Mouse (Mus musculus): ENCODE measurements at regions not wholly inside any gene's neighbourhood (a gene's known extent, or its start where the extent isn't known, plus 50 kb on each side); places are given as distances from the start of the nearest gene placed in this dataset.

DNA sequence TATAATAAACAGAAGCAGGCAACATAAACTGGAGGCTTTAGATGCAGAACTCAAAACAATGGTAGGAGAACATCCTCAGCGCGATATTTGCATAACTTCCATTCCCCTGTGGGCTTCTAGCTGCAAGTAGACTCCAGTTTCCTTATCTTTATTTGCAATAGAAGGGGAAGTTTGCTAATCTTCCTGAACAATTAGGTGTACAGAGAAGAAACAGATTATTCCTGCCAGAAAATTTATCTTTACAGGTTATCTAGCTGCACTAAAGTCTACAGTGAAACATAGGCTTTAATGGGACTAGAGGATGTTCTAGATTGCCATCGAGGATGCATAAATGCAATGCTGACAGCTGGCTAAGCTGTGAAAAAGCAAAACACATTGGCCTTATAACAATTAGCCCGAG is 1544.0 kb downstream of the Efna5 start:
- ATAC-seq = no peak

DNA sequence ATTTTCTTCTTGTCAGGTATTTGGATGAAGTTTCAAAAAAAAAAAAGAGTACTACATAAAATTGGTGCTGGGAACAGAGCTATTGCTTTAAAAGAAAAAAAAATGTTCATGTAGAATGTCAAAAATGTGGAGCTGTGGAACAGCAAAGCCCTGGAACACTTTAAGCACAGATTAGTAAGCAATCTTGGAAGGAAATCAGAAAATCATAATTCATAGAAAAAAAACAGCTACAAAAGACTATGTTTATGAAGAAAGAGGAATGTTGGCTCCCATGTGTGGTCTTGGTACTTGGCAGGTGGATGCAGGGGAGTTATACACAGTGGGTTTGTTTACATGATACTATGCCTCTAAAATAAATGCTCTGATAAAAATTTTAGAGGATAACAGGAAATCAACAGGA is 1555.7 kb downstream of the Efna5 start:
- no peak for TF ChIP-seq CTCF (IDR thresholded peaks at IDR 0.05; ENCODE audit: low read depth)
- Histone ChIP-seq H3K4me2 (ENCODE audit: low read depth, low read length) (no peak overlapping the region), H3K4me1 (ENCODE audit: insufficient read depth, low read length) (no peaks in the 10 kb centered on the region), H3K4me3 (ENCODE audit: low read length) (no peak overlapping the region), H3K9ac (replicated peaks; ENCODE audit: low read length) (no peak overlapping the region), H3K27me3 (ENCODE audit: insufficient read depth, low read length) (no peaks in the 10 kb centered on the region), H3K9me3 (ENCODE audit: low read length) (no peaks in the 10 kb centered on the region), H3K36me3 (ENCODE audit: insufficient read depth, low read length) (no peaks in the 10 kb centered on the region), H3K27ac (no peak overlapping the region)
- no peak for ATAC-seq
- no peak for DNase-seq (ENCODE audit: low spot score)

More for the DNA sequence above, 1544.0 kb downstream of the Efna5 start:
- Histone ChIP-seq H3K4me1 (ENCODE audit: insufficient read depth, low read length) (no peaks in the 10 kb centered on the region), H3K9ac (replicated peaks; ENCODE audit: low read length) (no peak overlapping the region), H3K4me2 (ENCODE audit: low read depth, low read length) (no peak overlapping the region), H3K27me3 (ENCODE audit: insufficient read depth, low read length) (no peaks in the 10 kb centered on the region), H3K9me3 (ENCODE audit: low read length) (no peaks in the 10 kb centered on the region), H3K36me3 (ENCODE audit: insufficient read depth, low read length) (no peaks in the 10 kb centered on the region), H3K4me3 (ENCODE audit: low read length) (no peak overlapping the region), H3K27ac (no peak overlapping the region)
- no peak for DNase-seq (ENCODE audit: low spot score)
- TF ChIP-seq CTCF (IDR thresholded peaks at IDR 0.05; ENCODE audit: low read depth) = no peak
- WGBS = 82% methylated on average over 4 of the region's 4 CpGs

DNA sequence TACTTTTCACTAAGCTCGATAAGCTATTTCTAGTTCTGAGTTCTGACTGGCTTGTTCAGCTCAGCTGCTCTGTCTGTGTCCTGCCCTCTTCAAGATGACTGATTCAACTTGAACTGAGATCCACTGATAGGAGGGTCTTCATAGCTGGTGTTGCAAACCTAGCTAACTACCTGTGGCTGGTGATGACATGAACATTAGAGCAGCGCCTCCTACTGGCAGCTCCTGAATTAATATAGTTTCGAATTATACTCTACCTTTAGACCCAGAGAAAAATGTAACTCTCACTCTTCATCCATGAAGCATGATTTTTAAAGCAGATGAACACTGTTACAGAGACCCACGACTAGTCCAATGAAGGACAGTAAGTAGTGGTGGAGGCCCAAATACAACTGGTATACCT is 1560.3 kb downstream of the Efna5 start:
- Histone ChIP-seq H3K27ac (no peak overlapping the region), H3K4me1 (ENCODE audit: insufficient read depth, low read length) (no peaks in the 10 kb centered on the region), H3K9ac (replicated peaks; ENCODE audit: low read length) (no peak overlapping the region), H3K36me3 (ENCODE audit: insufficient read depth, low read length) (no peaks in the 10 kb centered on the region), H3K4me2 (ENCODE audit: low read depth, low read length) (no peak overlapping the region), H3K27me3 (ENCODE audit: insufficient read depth, low read length) (no peaks in the 10 kb centered on the region), H3K4me3 (ENCODE audit: low read length) (no peak overlapping the region), H3K9me3 (ENCODE audit: low read length) (no peaks in the 10 kb centered on the region)
- ATAC-seq (no peak), DNase-seq (ENCODE audit: low spot score) (no peak)
- WGBS = 70% methylated on average over 4 of the region's 4 CpGs
- TF ChIP-seq CTCF (IDR thresholded peaks at IDR 0.05; ENCODE audit: low read depth) = no peak

DNA sequence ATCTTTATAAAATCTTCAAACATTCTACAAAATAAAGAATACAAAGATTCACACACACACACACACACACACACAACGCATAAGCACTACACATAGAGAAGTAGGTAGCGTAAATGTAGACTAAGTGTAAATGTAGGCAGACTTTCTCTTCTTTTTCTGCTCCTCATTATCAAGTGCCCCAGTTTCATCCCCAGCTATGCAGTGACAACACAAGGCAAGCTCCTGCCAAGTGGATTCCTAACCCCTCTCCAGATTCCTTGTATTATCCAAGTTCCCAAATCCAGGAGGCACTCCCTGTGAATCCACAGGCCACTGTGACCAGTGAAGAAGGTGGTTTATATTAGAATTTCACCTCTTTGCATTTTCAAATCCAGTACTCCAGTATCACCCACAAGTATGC is 1567.7 kb downstream of the Efna5 start:
- 95% methylated on average over 2 of the region's 2 CpGs for WGBS
- DNase-seq (ENCODE audit: low spot score) (no peak), ATAC-seq (no peak)
- H3K4me1 ChIP-seq (ENCODE audit: insufficient read depth, low read length) = no peaks in the 10 kb centered on the region
- H3K27ac ChIP-seq = no peak overlapping the region
- no peaks in the 10 kb centered on the region for H3K36me3 ChIP-seq (ENCODE audit: insufficient read depth, low read length)
- H3K27me3 ChIP-seq (ENCODE audit: insufficient read depth, low read length) = no peaks in the 10 kb centered on the region
- no peaks in the 10 kb centered on the region for H3K9me3 ChIP-seq (ENCODE audit: low read length)
- no peak overlapping the region for H3K4me3 ChIP-seq (ENCODE audit: low read length)
- H3K9ac ChIP-seq (replicated peaks; ENCODE audit: low read length) = no peak overlapping the region
- H3K4me2 ChIP-seq (ENCODE audit: low read depth, low read length) = no peak overlapping the region
- TF ChIP-seq CTCF (IDR thresholded peaks at IDR 0.05; ENCODE audit: low read depth) = no peak

GRCm38 (mm10) chr17:61311189-61311588 is 1569.9 kb downstream of the Efna5 start:
- 90% methylated on average over 4 of the region's 4 CpGs for WGBS
- no peak for ATAC-seq

GRCm38 (mm10) chr17:61303611-61304010 is 1577.5 kb downstream of the Efna5 start:
- Histone ChIP-seq H3K36me3 (ENCODE audit: insufficient read depth, low read length) (no peaks in the 10 kb centered on the region), H3K9ac (replicated peaks; ENCODE audit: low read length) (no peak overlapping the region), H3K9me3 (ENCODE audit: low read length) (no peaks in the 10 kb centered on the region), H3K27me3 (ENCODE audit: insufficient read depth, low read length) (no peaks in the 10 kb centered on the region), H3K4me1 (ENCODE audit: insufficient read depth, low read length) (peaks cover 3% of the 10 kb centered on the region; the same call in 1 of the 2 replicates), H3K4me2 (ENCODE audit: low read depth, low read length) (no peak overlapping the region), H3K27ac (no peak overlapping the region), H3K4me3 (ENCODE audit: low read length) (no peak overlapping the region)
- WGBS = 33% methylated on average over 1 of the region's 1 CpGs
- TF ChIP-seq CTCF (IDR thresholded peaks at IDR 0.05; ENCODE audit: low read depth) = no peak
- ATAC-seq (no peak), DNase-seq (ENCODE audit: low spot score) (no peak)

More at GRCm38 (mm10) chr17:61311189-61311588, 1569.9 kb downstream of the Efna5 start:
- TF ChIP-seq CTCF (IDR thresholded peaks at IDR 0.05; ENCODE audit: low read depth) = no peak
- no peak for DNase-seq (ENCODE audit: low spot score)
- Histone ChIP-seq H3K4me2 (ENCODE audit: low read depth, low read length) (no peak overlapping the region), H3K4me1 (ENCODE audit: insufficient read depth, low read length) (no peaks in the 10 kb centered on the region), H3K4me3 (ENCODE audit: low read length) (no peak overlapping the region), H3K27ac (no peak overlapping the region), H3K9me3 (ENCODE audit: low read length) (no peaks in the 10 kb centered on the region), H3K36me3 (ENCODE audit: insufficient read depth, low read length) (no peaks in the 10 kb centered on the region), H3K27me3 (ENCODE audit: insufficient read depth, low read length) (no peaks in the 10 kb centered on the region), H3K9ac (replicated peaks; ENCODE audit: low read length) (no peak overlapping the region)

- no peaks in the 10 kb centered on the region for H3K27me3 ChIP-seq (ENCODE audit: insufficient read depth, low read length)
- 50% methylated on average over 1 of the region's 1 CpGs for WGBS
- H3K4me1 ChIP-seq (ENCODE audit: insufficient read depth, low read length) = peaks cover 3% of the 10 kb centered on the region; the same call in 1 of the 2 replicates
- no peaks in the 10 kb centered on the region for H3K36me3 ChIP-seq (ENCODE audit: insufficient read depth, low read length)
- no peak overlapping the region for H3K4me2 ChIP-seq (ENCODE audit: low read depth, low read length)
- DNase-seq (ENCODE audit: low spot score) (peak; percentile 75), ATAC-seq (peak; percentile 55; the same call in 1 of the 2 replicates)
- H3K9ac ChIP-seq (replicated peaks; ENCODE audit: low read length) = no peak overlapping the region
- H3K27ac ChIP-seq = no peak overlapping the region
- no peaks in the 10 kb centered on the region for H3K9me3 ChIP-seq (ENCODE audit: low read length)
- no peak for TF ChIP-seq CTCF (IDR thresholded peaks at IDR 0.05; ENCODE audit: low read depth)
- no peak overlapping the region for H3K4me3 ChIP-seq (ENCODE audit: low read length)
Observed at GRCm38 (mm10) chr17:61301984-61302383, 1579.1 kb downstream of the Efna5 start.

Measured in hindbrain, postnatal 0 days (tissue).